Mouse (Mus musculus): ENCODE results near the gene Cd79b. TPM values are rescaled to one million over a fixed set of nuclear protein-coding genes. Genes with fewer than 3 reads are reported as not detected.
"Not testable (repeated sequence)": the region's sequence is repeated elsewhere in the genome, so short reads cannot be mapped to it uniquely, and the experiment has no call there.

Gene Cd79b
- total RNA-seq (2021), result not detected
- long read RNA-seq, experiment 1, result 0 reads
- long read RNA-seq, experiment 2, result 0 reads

- Histone ChIP-seq H3K27ac (no peak within 1 kb of the TSS), H3K4me3 (no peak within 1 kb of the TSS)
- no peak for TF ChIP-seq CTCF (conservative IDR thresholded peaks at IDR 0.05)
- DNase-seq (ENCODE audit: low spot score in 2 of 2), result no peak
Observed at GRCm38 (mm10) chr11:106314333-106314812, at the start of gene Cd79b. Gene Cd79b, minus strand, starts transcription at chr11:106314762.

DNA sequence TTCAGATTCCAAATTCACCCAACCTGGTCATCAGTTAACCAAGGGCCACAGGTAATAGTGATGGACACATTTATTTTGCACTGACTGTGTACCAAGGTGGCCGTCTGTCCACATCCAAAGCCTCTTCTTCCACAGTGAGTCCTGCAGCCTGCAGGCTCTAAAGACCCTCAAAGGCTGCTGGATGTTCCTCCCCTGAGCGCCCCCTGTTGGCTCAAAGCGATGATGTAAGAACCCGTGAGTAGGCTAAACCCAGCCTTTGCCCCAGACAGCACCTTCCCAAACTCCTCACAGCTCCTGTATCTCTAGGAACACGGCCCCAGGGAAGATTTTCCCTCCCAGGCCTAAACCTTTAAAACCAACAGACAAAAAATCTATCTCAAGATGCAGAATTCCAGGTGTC, 44.8 kb upstream of the Cd79b start:
- no peak overlapping the region for H3K4me3 ChIP-seq
- no peak overlapping the region for H3K27ac ChIP-seq
- DNase-seq (ENCODE audit: low spot score in 2 of 2), result no peak
- TF ChIP-seq CTCF (conservative IDR thresholded peaks at IDR 0.05), result peak; percentile 49

DNA sequence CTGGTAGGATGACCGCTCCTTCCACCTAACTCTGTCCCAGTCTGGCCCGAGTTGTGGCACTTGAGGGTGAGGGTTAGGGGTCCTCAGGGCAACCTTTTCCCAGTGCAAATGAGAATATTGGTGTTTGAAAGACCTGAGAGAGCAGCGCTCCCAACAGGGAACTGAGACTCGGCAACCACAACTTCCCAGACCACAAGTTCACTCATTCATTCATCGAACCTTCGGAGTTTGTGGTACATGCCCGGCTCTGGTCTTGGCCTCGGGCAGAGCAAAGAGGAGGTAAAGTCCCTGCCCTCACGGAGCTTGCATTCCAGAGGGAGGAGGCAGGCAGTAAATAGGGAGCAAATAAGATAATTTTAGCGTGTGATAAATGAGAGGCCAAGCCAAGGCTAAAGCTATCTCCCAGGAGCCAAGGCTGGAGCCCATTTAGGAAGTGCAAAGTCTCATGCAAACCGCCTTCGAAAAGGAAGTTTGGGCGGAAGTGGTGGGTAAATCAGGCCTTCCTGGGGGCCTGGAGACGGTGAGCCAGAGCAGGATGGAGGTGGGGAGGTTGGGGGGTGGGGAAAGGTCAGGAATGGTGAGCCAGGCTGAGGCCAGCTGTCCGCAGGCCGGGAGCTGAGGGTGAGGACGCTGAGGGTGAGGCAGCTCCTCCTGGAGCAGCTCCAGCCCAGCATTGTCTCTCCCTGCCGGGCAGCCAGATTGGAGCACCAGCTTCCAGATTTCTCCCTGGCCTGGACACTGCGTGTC, 41.0 kb upstream of the Cd79b start:
- TF ChIP-seq CTCF (conservative IDR thresholded peaks at IDR 0.05), result no peak
- DNase-seq (ENCODE audit: low spot score in 2 of 2), result no peak
- H3K27ac ChIP-seq, result no peak overlapping the region

DNA sequence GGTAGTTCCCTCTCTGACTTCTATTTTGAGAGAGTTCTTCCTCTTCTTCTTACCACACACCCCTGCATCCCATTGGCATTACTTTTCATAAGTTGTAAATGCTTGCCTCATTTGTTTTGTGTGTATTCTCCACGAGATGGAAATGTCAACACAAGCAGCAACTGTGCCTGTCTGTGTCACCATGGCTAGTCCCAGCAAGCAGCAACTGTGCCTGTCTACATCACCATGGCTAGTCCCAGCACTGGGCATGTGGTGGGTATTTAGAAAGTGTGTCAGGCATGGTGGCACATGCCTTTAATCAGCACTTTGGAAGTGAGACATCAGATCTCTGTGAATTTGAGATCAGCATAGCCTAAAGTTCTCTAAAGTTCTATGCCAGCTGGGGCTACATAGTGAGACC, 39.6 kb upstream of the Cd79b start:
- no peak for TF ChIP-seq CTCF (conservative IDR thresholded peaks at IDR 0.05)
- Histone ChIP-seq H3K27ac (no peak overlapping the region), H3K4me3 (no peak overlapping the region)
- no peak for DNase-seq (ENCODE audit: low spot score in 2 of 2)

More for the DNA sequence above, 41.0 kb upstream of the Cd79b start:
- no peak overlapping the region for H3K4me3 ChIP-seq

DNA sequence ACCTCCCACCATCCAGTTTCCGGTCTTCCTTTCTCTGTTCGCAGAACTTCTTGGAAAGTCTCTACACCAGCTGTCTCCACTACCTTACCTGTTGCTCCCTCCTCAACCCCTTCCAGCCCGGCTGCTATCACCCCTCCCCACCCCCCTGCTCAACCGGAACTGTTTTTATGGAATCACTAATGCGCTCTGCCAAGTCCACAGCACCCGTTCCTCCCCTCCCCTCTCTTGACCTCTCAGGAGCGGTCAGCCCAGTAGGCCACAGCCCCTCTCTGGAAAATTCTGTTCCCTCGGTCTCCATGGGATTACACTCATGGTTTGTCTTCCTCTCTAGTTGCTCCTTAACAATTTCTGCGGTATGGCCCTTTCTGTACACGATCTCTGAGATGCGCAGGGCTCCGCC, 38.6 kb upstream of the Cd79b start, which contains the start of gene Scn4a:
Gene Scn4a (minus strand): TSS at position 101 of the 400 bp plus-strand sequence.
- no peak for DNase-seq (ENCODE audit: low spot score in 2 of 2)
- TF ChIP-seq CTCF (conservative IDR thresholded peaks at IDR 0.05), result no peak
- Histone ChIP-seq H3K27ac (no peak within 1 kb of the TSS), H3K4me3 (no peak within 1 kb of the TSS)

DNA sequence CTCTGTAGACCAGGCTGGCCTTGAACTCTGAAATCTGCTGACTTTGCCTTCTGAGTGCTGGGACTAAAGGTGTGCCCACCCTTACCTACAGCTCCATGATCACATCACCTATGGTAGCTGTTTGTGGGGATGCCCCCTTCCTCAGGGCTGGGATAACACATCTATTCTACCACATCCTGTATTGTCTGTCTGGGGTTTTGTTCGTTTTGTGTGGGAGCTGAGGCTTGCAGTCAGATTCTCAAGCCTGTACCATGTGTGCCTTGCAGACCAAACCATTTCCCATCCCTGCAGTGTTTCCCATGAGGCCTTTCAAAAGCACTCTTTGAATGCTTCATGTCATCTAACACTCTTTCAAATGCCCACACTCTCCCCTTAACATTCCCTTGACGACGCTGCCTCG, 37.4 kb upstream of the Cd79b start:
- Histone ChIP-seq H3K27ac (no peak overlapping the region), H3K4me3 (no peak overlapping the region)
- no peak for DNase-seq (ENCODE audit: low spot score in 2 of 2)
- no peak for TF ChIP-seq CTCF (conservative IDR thresholded peaks at IDR 0.05)

- DNase-seq (ENCODE audit: low spot score in 2 of 2), result no peak
- Histone ChIP-seq H3K27ac (no peak overlapping the region), H3K4me3 (no peak overlapping the region)
- TF ChIP-seq CTCF (conservative IDR thresholded peaks at IDR 0.05), result no peak
Observed at GRCm38 (mm10) chr11:106351253-106351652, 36.7 kb upstream of the Cd79b start.

DNA sequence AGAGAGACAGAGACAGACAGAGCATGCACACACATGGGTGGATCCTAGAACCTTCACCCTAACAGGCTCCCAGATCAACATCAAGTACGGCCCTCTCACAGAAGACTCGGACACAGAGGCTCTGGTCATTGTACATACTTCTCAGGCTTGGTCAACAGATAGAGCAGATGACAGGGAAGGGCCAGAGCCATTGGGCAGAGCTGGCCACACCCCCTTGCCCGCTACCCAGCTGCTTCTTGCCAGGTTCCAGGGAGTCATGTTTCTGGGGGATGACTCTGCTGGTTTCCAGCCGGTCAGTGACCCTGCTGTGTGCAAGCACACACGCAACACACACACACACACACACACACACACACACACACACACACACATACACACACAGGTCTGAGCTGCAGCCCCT, 36.3 kb upstream of the Cd79b start:
- TF ChIP-seq CTCF (conservative IDR thresholded peaks at IDR 0.05), result no peak
- DNase-seq (ENCODE audit: low spot score in 2 of 2), result no peak
- H3K27ac ChIP-seq, result no peak overlapping the region
- no peak overlapping the region for H3K4me3 ChIP-seq

DNA sequence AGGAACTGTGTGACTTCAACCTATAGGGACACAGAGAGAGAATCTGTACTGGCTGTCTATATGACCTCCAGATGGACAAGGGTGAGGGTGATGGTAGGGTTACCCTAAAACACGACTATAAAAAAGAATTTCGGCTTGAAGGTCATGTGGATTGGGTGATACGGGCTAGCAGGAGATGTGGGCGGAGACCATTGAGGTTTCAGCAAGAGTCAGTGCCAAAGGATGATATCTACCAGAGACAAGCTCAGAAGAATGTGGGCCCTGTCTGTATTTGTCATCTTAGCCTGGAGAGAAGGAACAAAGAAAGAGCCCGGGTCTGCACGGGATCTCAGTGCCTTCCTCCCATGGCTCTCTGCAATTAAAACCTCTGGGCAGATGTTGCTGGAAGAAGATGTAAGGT, 35.2 kb upstream of the Cd79b start:
- DNase-seq (ENCODE audit: low spot score in 2 of 2), result no peak
- Histone ChIP-seq H3K4me3 (no peak overlapping the region), H3K27ac (no peak overlapping the region)
- TF ChIP-seq CTCF (conservative IDR thresholded peaks at IDR 0.05), result no peak

- TF ChIP-seq CTCF (conservative IDR thresholded peaks at IDR 0.05), result no peak
- DNase-seq (ENCODE audit: low spot score in 2 of 2), result no peak
- no peak overlapping the region for H3K27ac ChIP-seq
- H3K4me3 ChIP-seq, result no peak overlapping the region
Observed at GRCm38 (mm10) chr11:106344910-106345309, 30.3 kb upstream of the Cd79b start.

DNA sequence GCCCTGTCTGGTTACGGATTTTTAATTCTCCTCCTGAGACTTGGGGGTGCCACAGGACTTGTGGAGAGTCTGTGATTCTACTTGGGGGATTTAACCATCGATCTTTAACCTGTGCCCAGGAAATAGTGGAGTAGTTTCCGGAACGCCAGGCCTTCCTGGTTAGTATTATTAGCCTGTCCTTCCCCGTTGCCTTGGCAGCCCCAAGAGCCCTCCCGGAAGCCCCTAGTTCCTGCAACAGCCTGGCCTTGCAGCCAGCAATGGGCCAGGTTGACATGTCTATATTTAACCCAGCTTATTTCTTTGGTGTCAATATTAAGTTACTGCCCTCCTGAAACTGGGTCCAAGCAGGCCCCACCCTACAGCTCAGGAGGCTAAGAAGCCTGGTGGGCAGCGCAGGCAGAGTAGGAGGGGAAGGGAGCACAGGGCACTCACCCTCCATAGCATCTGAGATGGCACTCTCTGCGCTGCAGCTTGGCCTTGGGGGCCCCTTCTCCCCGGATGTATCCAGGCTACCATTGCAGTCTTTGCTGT, 26.5 kb upstream of the Cd79b start:
- TF ChIP-seq CTCF (conservative IDR thresholded peaks at IDR 0.05), result no peak
- no peak for DNase-seq (ENCODE audit: low spot score in 2 of 2)
- no peak overlapping the region for H3K27ac ChIP-seq
- no peak overlapping the region for H3K4me3 ChIP-seq

DNA sequence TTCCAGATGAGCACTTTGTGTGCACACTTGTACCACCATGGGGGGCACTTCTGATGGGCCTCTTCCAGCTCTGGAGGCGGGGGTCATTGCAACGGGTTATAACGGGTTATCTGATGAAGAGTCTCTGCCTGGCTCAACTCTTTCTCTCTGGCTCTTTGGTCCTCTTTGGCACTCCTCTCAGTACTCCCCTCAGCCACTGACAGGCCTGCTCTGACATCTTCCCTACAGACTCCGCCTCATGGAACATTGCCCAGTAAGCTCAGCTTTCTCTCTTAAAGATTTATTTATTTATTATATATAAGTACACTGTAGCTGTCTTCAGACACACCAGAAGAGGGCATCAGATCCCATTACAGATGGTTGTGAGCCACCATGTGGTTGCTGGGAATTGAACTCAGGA, 24.8 kb upstream of the Cd79b start:
- H3K27ac ChIP-seq; H3K4me3 ChIP-seq; DNase-seq (ENCODE audit: low spot score in 2 of 2): not testable (repeated sequence)

DNA sequence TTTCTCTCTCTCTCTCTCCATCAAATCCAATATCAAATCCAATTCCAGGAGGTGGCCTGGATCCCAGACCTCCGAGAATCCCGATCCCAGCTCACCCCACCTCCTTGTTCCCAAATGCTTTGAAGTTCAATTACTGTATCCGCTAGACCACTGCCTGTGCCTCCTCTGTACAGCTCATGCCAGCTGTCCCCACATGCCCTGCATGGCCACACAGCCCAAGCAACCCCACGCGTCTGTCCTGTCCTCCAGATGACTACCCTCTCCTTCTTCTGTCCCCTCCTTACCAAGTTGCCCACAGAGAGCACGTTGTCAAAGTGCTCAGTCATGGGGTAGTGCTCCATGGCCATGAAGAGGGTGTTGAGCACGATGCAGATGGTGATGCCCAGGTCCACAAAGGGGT, 24.3 kb upstream of the Cd79b start:
- no peak overlapping the region for H3K4me3 ChIP-seq
- H3K27ac ChIP-seq, result no peak overlapping the region
- no peak for DNase-seq (ENCODE audit: low spot score in 2 of 2)
- no peak for TF ChIP-seq CTCF (conservative IDR thresholded peaks at IDR 0.05)

GRCm38 (mm10) chr11:106338029-106338428, 23.5 kb upstream of the Cd79b start:
- Histone ChIP-seq H3K27ac (no peak overlapping the region), H3K4me3 (no peak overlapping the region)
- TF ChIP-seq CTCF (conservative IDR thresholded peaks at IDR 0.05), result no peak
- no peak for DNase-seq (ENCODE audit: low spot score in 2 of 2)

Measured in layer of hippocampus, adult 2 months (tissue).